Mouse (Mus musculus): Measurements from ENCODE around the gene Neurl1b. TPM values are rescaled to one million over a fixed set of nuclear protein-coding genes. Genes with fewer than 3 reads are reported as not detected.

Neurl1b gene
- polyA plus RNA-seq, 1 experiment from 2014 or later: 0.90 TPM

GRCm38 (mm10) chr17:26484626-26485421 is 70.2 kb downstream of the Neurl1b start:
- peaks cover 21% of the 10 kb centered on the region for H3K4me1 ChIP-seq
- no peak for ATAC-seq (ENCODE audit: insufficient number of reproducible peaks, low FRiP score, low TSS enrichment, low read depth)
- no peak overlapping the region for H3K4me2 ChIP-seq
- H3K4me3 ChIP-seq: no peak overlapping the region
- H3K36me3 ChIP-seq: no peaks in the 10 kb centered on the region
- peak overlapping the region; percentile 67 for H3K27ac ChIP-seq
- 60% methylated on average over 14 of the region's 14 CpGs for WGBS
- no peaks in the 10 kb centered on the region for H3K27me3 ChIP-seq
- H3K9me3 ChIP-seq: no peaks in the 10 kb centered on the region
- no peak overlapping the region for H3K9ac ChIP-seq

GRCm38 (mm10) chr17:26487266-26487665 is 72.6 kb downstream of the Neurl1b start:
- H3K36me3 ChIP-seq: no peaks in the 10 kb centered on the region
- H3K9me3 ChIP-seq: no peaks in the 10 kb centered on the region
- peaks cover 29% of the 10 kb centered on the region for H3K4me1 ChIP-seq
- H3K9ac ChIP-seq: no peak overlapping the region
- no peak overlapping the region for H3K4me3 ChIP-seq
- no peak overlapping the region for H3K4me2 ChIP-seq
- H3K27ac ChIP-seq: no peak overlapping the region
- no peak for ATAC-seq (ENCODE audit: insufficient number of reproducible peaks, low FRiP score, low TSS enrichment, low read depth)
- WGBS: 44% methylated on average over 5 of the region's 5 CpGs
- no peaks in the 10 kb centered on the region for H3K27me3 ChIP-seq

DNA sequence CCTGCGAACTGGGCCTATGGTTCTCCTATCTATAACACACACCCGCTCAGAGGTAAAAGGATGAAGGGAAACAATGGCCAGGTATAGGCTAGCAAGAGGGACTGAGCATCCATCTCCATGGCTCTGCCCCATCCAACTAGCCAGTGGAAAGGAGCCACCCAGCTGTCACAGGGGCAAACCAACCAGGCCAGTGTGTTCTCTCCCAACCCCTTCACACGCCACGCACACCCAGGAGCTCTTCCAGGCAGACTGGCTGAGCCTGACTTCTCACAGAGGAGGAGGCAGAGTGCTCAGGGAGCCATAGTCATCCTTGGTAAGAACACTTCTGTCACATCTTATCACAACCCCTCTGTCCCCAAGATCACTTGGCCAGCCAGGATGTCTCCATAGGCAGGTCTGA is 73.3 kb downstream of the Neurl1b start:
- H3K4me2 ChIP-seq: no peak overlapping the region
- 99% methylated on average over 4 of the region's 4 CpGs for WGBS

GRCm38 (mm10) chr17:26488711-26489403 is 74.2 kb downstream of the Neurl1b start:
- Histone ChIP-seq H3K36me3 (no peaks in the 10 kb centered on the region), H3K4me1 (peaks cover 29% of the 10 kb centered on the region), H3K27ac (peak overlapping the region; percentile 27; the same call in 1 of the 2 replicates), H3K9me3 (no peaks in the 10 kb centered on the region), H3K4me3 (no peak overlapping the region), H3K27me3 (no peaks in the 10 kb centered on the region), H3K9ac (no peak overlapping the region), H3K4me2 (no peak overlapping the region)
- 72% methylated on average over 8 of the region's 8 CpGs for WGBS
- ATAC-seq (ENCODE audit: insufficient number of reproducible peaks, low FRiP score, low TSS enrichment, low read depth): no peak

More for the DNA sequence above, 73.3 kb downstream of the Neurl1b start:
- no peaks in the 10 kb centered on the region for H3K27me3 ChIP-seq
- no peaks in the 10 kb centered on the region for H3K9me3 ChIP-seq
- no peaks in the 10 kb centered on the region for H3K36me3 ChIP-seq
- H3K9ac ChIP-seq: no peak overlapping the region
- no peak overlapping the region for H3K4me3 ChIP-seq
- H3K4me1 ChIP-seq: peaks cover 29% of the 10 kb centered on the region
- ATAC-seq (ENCODE audit: insufficient number of reproducible peaks, low FRiP score, low TSS enrichment, low read depth): no peak
- H3K27ac ChIP-seq: no peak overlapping the region

- 92% methylated on average over 10 of the region's 10 CpGs for WGBS
- Histone ChIP-seq H3K9me3 (no peaks in the 10 kb centered on the region), H3K9ac (no peak overlapping the region), H3K27me3 (no peaks in the 10 kb centered on the region), H3K27ac (no peak overlapping the region; the same call in 1 of the 2 replicates), H3K4me1 (peaks cover 21% of the 10 kb centered on the region), H3K4me3 (no peak overlapping the region), H3K36me3 (no peaks in the 10 kb centered on the region), H3K4me2 (no peak overlapping the region)
- no peak for ATAC-seq (ENCODE audit: insufficient number of reproducible peaks, low FRiP score, low TSS enrichment, low read depth)
Measured at GRCm38 (mm10) chr17:26490072-26490471, 75.4 kb downstream of the Neurl1b start.

- H3K27me3 ChIP-seq: no peaks in the 10 kb centered on the region
- peaks cover 19% of the 10 kb centered on the region for H3K4me1 ChIP-seq
- H3K9me3 ChIP-seq: no peaks in the 10 kb centered on the region
- H3K4me3 ChIP-seq: no peak overlapping the region
- peak overlapping the region; percentile 28 for H3K27ac ChIP-seq
- no peaks in the 10 kb centered on the region for H3K36me3 ChIP-seq
- H3K4me2 ChIP-seq: no peak overlapping the region
- WGBS: 23% methylated on average over 2 of the region's 2 CpGs
- H3K9ac ChIP-seq: no peak overlapping the region
- ATAC-seq (ENCODE audit: insufficient number of reproducible peaks, low FRiP score, low TSS enrichment, low read depth): no peak
Measured at GRCm38 (mm10) chr17:26490910-26491309, 76.3 kb downstream of the Neurl1b start.

- no peak for ATAC-seq (ENCODE audit: insufficient number of reproducible peaks, low FRiP score, low TSS enrichment, low read depth)
- 86% methylated on average over 3 of the region's 3 CpGs for WGBS
Measured at GRCm38 (mm10) chr17:26492246-26492645, 77.6 kb downstream of the Neurl1b start.

DNA sequence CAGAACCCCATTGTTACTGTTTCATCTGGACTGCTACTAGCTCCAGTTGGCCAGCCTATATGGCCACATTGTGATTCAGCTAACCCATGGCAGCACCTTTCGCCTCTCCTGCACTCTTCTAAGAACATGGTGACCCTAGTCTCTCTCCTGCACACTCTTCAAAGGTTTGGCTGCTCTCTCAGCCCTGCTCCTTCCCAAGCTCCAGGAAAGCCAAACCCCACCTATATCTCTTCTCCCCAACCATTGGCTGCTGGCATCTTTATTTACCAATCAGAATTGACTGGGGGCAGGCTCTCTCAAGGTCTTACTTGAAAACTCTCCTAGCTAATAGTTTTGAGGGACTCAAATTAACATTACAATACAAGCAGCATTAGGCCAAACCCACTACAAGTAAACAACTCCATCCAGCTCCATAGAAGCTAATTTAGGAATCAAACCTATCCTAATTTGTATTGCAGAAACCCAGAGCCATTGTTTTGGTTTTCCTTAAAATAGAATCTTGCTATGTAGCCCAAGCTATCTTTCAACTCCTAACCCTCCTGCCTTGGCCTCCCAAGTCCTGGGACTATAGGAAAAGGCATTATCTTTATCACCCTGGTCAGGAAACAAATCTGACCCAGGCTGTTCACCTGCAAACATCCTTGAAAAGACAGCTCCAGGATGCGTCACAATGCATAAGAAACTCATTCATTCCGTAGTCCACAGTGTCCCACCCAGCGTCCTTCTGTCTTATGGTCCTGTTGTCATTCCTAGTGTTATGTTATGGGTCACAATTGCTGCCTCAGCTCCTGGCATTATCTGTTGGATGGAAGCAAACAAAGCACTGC is 80.2 kb downstream of the Neurl1b start:
- H3K4me3 ChIP-seq: no peak overlapping the region
- no peaks in the 10 kb centered on the region for H3K36me3 ChIP-seq
- WGBS: 83% methylated on average over 4 of the region's 4 CpGs
- no peak overlapping the region for H3K9ac ChIP-seq
- no peaks in the 10 kb centered on the region for H3K9me3 ChIP-seq
- ATAC-seq (ENCODE audit: insufficient number of reproducible peaks, low FRiP score, low TSS enrichment, low read depth): no peak
- no peaks in the 10 kb centered on the region for H3K27me3 ChIP-seq
- no peak overlapping the region for H3K27ac ChIP-seq
- no peak overlapping the region for H3K4me2 ChIP-seq
- peaks cover 9% of the 10 kb centered on the region for H3K4me1 ChIP-seq

More at GRCm38 (mm10) chr17:26492246-26492645, 77.6 kb downstream of the Neurl1b start:
- H3K4me2 ChIP-seq: no peak overlapping the region
- H3K9me3 ChIP-seq: no peaks in the 10 kb centered on the region
- H3K4me3 ChIP-seq: no peak overlapping the region
- H3K36me3 ChIP-seq: no peaks in the 10 kb centered on the region
- no peaks in the 10 kb centered on the region for H3K27me3 ChIP-seq
- H3K4me1 ChIP-seq: peaks cover 18% of the 10 kb centered on the region
- no peak overlapping the region for H3K27ac ChIP-seq
- H3K9ac ChIP-seq: no peak overlapping the region

Other genes with a start within 250 kb of the Neurl1b start
- gene Pdia2, start 215.7 kb upstream of the Neurl1b start, polyA plus RNA-seq (2015; fragmentation: Nextera tagmentation; extraction: Ambion mirVana): 0.40 TPM in 2 replicates
- 8.7 and 9.6 TPM in 2 replicates for gene Rgs11, start 211.9 kb upstream of the Neurl1b start, polyA plus RNA-seq (2015; fragmentation: Nextera tagmentation; extraction: Ambion mirVana)
- 6.5 and 7.7 TPM in 2 replicates for gene Arhgdig, start 207.0 kb upstream of the Neurl1b start, polyA plus RNA-seq (2015; fragmentation: Nextera tagmentation; extraction: Ambion mirVana)
- 60.6 and 64.2 TPM in 2 replicates for gene Fam234a, start 170.6 kb upstream of the Neurl1b start, polyA plus RNA-seq (2015; fragmentation: Nextera tagmentation; extraction: Ambion mirVana)
- gene Luc7l, start 161.9 kb upstream of the Neurl1b start, polyA plus RNA-seq (2015; fragmentation: Nextera tagmentation; extraction: Ambion mirVana): 96.4 and 102 TPM in 2 replicates
- 122 and 130 TPM in 2 replicates for gene Ergic1, start 146.7 kb downstream of the Neurl1b start, polyA plus RNA-seq (2015; fragmentation: Nextera tagmentation; extraction: Ambion mirVana)
- 27.3 and 32.5 TPM in 2 replicates for gene Dusp1, start 147.3 kb downstream of the Neurl1b start, polyA plus RNA-seq (2015; fragmentation: Nextera tagmentation; extraction: Ambion mirVana)
- gene Atp6v0e, start 248.4 kb downstream of the Neurl1b start, polyA plus RNA-seq (2015; fragmentation: Nextera tagmentation; extraction: Ambion mirVana): 247 and 248 TPM in 2 replicates